Mouse (Mus musculus): ENCODE measurements around the gene Adtrp.

- TF ChIP-seq CTCF (IDR thresholded peaks at IDR 0.05; ENCODE audit: low read depth) (no peak), EP300 (optimal IDR thresholded peaks at IDR 0.05) (no peak)
Measured at GRCm38 (mm10) chr13:41750481-41750880, 97.0 kb downstream of the Adtrp start.
